ENCODE assay signal across 8 mouse cellular contexts in the genomic region with DNA sequence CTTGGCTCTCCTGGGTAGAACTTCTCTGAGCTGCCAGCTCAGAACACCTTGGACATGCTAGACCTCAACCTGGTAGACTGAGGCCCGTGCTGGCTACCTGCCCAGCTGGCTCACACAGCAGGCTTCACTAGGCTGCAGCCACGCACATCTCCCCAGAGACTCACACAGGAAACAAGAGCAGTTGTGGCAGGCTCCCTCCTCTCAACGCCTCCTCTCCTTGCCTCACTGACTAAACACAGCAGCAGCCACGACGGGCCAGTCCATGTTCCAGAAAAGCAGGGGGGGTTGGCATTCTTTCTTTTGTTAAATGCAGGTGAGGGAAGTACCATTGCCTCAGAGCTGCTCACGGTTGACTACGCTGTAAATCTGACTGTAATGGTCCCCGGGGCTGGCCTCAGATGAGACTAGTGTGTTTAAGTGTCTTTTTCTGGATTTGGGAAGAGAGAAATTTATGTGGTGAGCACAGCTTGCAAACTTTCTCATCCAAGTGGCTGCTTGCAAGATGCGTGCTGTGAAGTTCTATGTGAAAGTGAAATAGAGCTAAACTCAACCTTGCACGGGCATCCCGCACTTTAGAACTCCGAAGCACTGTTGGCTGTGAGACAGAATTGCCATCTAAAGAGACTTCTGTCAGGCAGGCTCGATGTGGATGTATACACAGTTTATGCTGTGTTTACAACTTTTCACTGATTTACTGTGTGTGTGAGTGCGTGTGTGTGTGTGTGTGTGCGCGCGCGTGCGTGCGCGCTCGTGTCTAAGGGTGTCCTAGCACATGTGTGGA.
DNase-seq lines count a peak whose midpoint lies in the region; ATAC-seq and TF ChIP-seq lines count a peak whose summit lies in the region.

No protein-coding gene starts in this region.

- no peaks in the 10 kb centered on the region for H3K36me3 ChIP-seq in intestine, postnatal 0 days (ENCODE audit: control insufficient read depth, insufficient read depth)

- H3K4me1 ChIP-seq in intestine, postnatal 0 days (replicated peaks; ENCODE audit: control insufficient read depth, insufficient read depth, low read length), result no peaks in the 10 kb centered on the region; the same call in 1 of the 2 replicates

- intact Hi-C loops in left cerebral cortex, postnatal 25 days (cut with DNase I), result loop anchor here (2.0 kb wide), 1 partner anchor 20 kb away; no protein-coding TSS in a partner anchor

- 29% methylated on average over 22 of the region's 22 CpGs for WGBS in intestine, postnatal 0 days

- H3K27me3 ChIP-seq in intestine, postnatal 0 days (replicated peaks; ENCODE audit: control insufficient read depth, insufficient read depth, low read length), result no peaks in the 10 kb centered on the region

- ATAC-seq in activated CD4-positive, CD25-positive, alpha-beta regulatory T cell, adult 4 months, result peak; percentile 68
- ATAC-seq in intestine, postnatal 0 days, result peak; percentile 22; the same call in 1 of the 2 replicates
- ATAC-seq in erythroblast, adult 5-6 weeks (replicated peaks; ENCODE audit: low FRiP score, poor library complexity, severe bottlenecking), result no peak

- H3K4me2 ChIP-seq in intestine, postnatal 0 days (replicated peaks; ENCODE audit: low read depth), result peak overlapping the region; percentile 57

- peak; percentile 67 for DNase-seq in embryo, embryonic 11.5 days (ENCODE audit: low read depth, low spot score)
- peak; percentile 75 to 87 for DNase-seq in heart, adult 18-20 months
- DNase-seq in left cerebral cortex, postnatal 25 days (ENCODE audit: low spot score in 2 of 2), result peak; percentile 75 to 95
- peak; percentile 85 for DNase-seq in mesoderm, embryonic 11.5 days (ENCODE audit: low read depth, low spot score)
- DNase-seq in right cerebral cortex, postnatal 25 days, result peak; percentile 81

- peak overlapping the region; percentile 29 for H3K4me3 ChIP-seq in intestine, postnatal 0 days (ENCODE audit: low read depth, low read length)

- no peak for TF ChIP-seq CTCF in intestine, postnatal 0 days (IDR thresholded peaks at IDR 0.05; ENCODE audit: low read depth)

- H3K9me3 ChIP-seq in intestine, postnatal 0 days (ENCODE audit: control insufficient read depth), result no peaks in the 10 kb centered on the region

- peak overlapping the region; percentile 34 for H3K9ac ChIP-seq in intestine, postnatal 0 days (ENCODE audit: low read depth, low read length)

- H3K27ac ChIP-seq in intestine, postnatal 0 days (ENCODE audit: low read depth, low read length), result peak overlapping the region; percentile 50
